Mouse (Mus musculus) testis, adult 2 months (tissue): ENCODE data around the gene Khdc1a. TPM values are rescaled to one million over a fixed set of nuclear protein-coding genes. Genes with fewer than 3 reads are reported as not detected.

ENCODE experiments used
- H3K27ac ChIP-seq: fragments of 200-500 bp; 2 replicates; pipeline ENCODE4 v1.5.1; 2012; ENCODE audit warnings: low read depth, low read length; ENCODE audit not compliant: control insufficient read depth, insufficient read depth
- H3K27me3 ChIP-seq: fragments of 200-500 bp; 2 replicates; pipeline ENCODE4 v1.6.1; 2012; ENCODE audit warnings: mild to moderate bottlenecking, low read length, moderate library complexity; ENCODE audit not compliant: control insufficient read depth, insufficient read depth
- H3K36me3 ChIP-seq: fragments of 200-500 bp; 2 replicates; pipeline ENCODE4 v1.6.1; 2012; ENCODE audit warnings: mild to moderate bottlenecking, low read length; ENCODE audit not compliant: control insufficient read depth, insufficient read depth
- H3K4me1 ChIP-seq: fragments of 200-500 bp; 2 replicates; pipeline ENCODE4 v1.6.1; 2012; ENCODE audit warnings: low read length; ENCODE audit not compliant: control insufficient read depth, insufficient read depth
- H3K4me3 ChIP-seq: fragments of 200-500 bp; 2 replicates; pipeline ENCODE4 v1.5.1; 2012; ENCODE audit warnings: low read depth, mild to moderate bottlenecking, low read length, moderate library complexity, mixed read lengths; ENCODE audit not compliant: control insufficient read depth
- CTCF ChIP-seq: fragments of 200-500 bp; IDR thresholded peaks from 2 replicates; pipeline ENCODE4 v1.5.1; 2012; ENCODE audit warnings: low read depth, mild to moderate bottlenecking, inconsistent platforms, low read length, moderate library complexity; ENCODE audit not compliant: control insufficient read depth, insufficient read depth, insufficient replicate concordance
- POLR2A ChIP-seq: fragments of 200-500 bp; IDR thresholded peaks from 2 replicates; pipeline ENCODE4 v1.6.1; 2012; ENCODE audit warnings: low read depth, mild to moderate bottlenecking, inconsistent platforms, low read length, moderate library complexity; ENCODE audit not compliant: control insufficient read depth
- polyA plus RNA-seq: library from polyadenylated mRNA; depleted of rRNA; stranded (reverse); fragments of >200 nt; gene quantifications from 2 replicates; pipeline ENCODE4 v1.2.3, GENCODE M21; 2012; rRNA removed

Gene Khdc1a
- 0.96 TPM in 1 of 2 replicates, not detected in the other for polyA plus RNA-seq

- TF ChIP-seq POLR2A (no peak), CTCF (no peak)
- Histone ChIP-seq H3K27ac (no peak within 1 kb of the TSS), H3K27me3 (no peaks in the 10 kb centered on the region), H3K4me1 (no peaks in the 10 kb centered on the region), H3K4me3 (no peak within 1 kb of the TSS), H3K36me3 (no peaks in the 10 kb centered on the region)
These were observed at the start of gene Khdc1a for GRCm38 (mm10) chr1:21349341-21349740. TSS of gene Khdc1a (plus strand) at chr1:21349641.

- TF ChIP-seq POLR2A (no peak), CTCF (no peak)
- H3K27me3 ChIP-seq = no peaks in the 10 kb centered on the region
- H3K27ac ChIP-seq = no peak overlapping the region
- H3K4me3 ChIP-seq = no peak overlapping the region
- H3K4me1 ChIP-seq = no peaks in the 10 kb centered on the region
- H3K36me3 ChIP-seq = no peaks in the 10 kb centered on the region
These were observed 49.6 kb upstream of the Khdc1a start for GRCm38 (mm10) chr1:21299826-21300225.

- TF ChIP-seq CTCF (no peak), POLR2A (no peak)
- H3K27ac ChIP-seq = no peak overlapping the region
These were observed 47.8 kb upstream of the Khdc1a start for GRCm38 (mm10) chr1:21301686-21302085.

GRCm38 (mm10) chr1:21304174-21304573, 45.3 kb upstream of the Khdc1a start:
- Histone ChIP-seq H3K27me3 (no peaks in the 10 kb centered on the region), H3K27ac (no peak overlapping the region), H3K4me1 (0 out of 2 replicates have a peak, but pooled peaks cover 2% of the 10 kb centered on the region), H3K36me3 (no peaks in the 10 kb centered on the region), H3K4me3 (no peak overlapping the region)
- no peak for TF ChIP-seq CTCF
- no peak for TF ChIP-seq POLR2A

More at GRCm38 (mm10) chr1:21301686-21302085, 47.8 kb upstream of the Khdc1a start:
- H3K36me3 ChIP-seq = no peaks in the 10 kb centered on the region
- no peaks in the 10 kb centered on the region for H3K27me3 ChIP-seq
- H3K4me3 ChIP-seq = no peak overlapping the region
- 0 out of 2 replicates have a peak, but pooled peaks cover 2% of the 10 kb centered on the region for H3K4me1 ChIP-seq

GRCm38 (mm10) chr1:21304646-21305045, 44.8 kb upstream of the Khdc1a start:
- Histone ChIP-seq H3K27me3 (no peaks in the 10 kb centered on the region), H3K36me3 (no peaks in the 10 kb centered on the region), H3K4me1 (0 out of 2 replicates have a peak, but pooled peaks cover 2% of the 10 kb centered on the region), H3K4me3 (no peak overlapping the region), H3K27ac (0 out of 2 replicates have a peak overlapping the region, but pooled peaks have one; percentile 23)
- no peak for TF ChIP-seq POLR2A
- TF ChIP-seq CTCF = no peak

- Histone ChIP-seq H3K27ac (peak overlapping the region; percentile 44; the same call in 1 of the 2 replicates), H3K4me3 (no peak overlapping the region), H3K4me1 (0 out of 2 replicates have a peak, but pooled peaks cover 2% of the 10 kb centered on the region), H3K36me3 (no peaks in the 10 kb centered on the region), H3K27me3 (no peaks in the 10 kb centered on the region)
- no peak for TF ChIP-seq POLR2A
- TF ChIP-seq CTCF = no peak
These were observed 44.0 kb upstream of the Khdc1a start for GRCm38 (mm10) chr1:21305443-21305842.

GRCm38 (mm10) chr1:21314336-21314735, 35.1 kb upstream of the Khdc1a start:
- H3K27ac ChIP-seq = no peak overlapping the region
- H3K36me3 ChIP-seq = no peaks in the 10 kb centered on the region
- no peaks in the 10 kb centered on the region for H3K27me3 ChIP-seq
- no peak for TF ChIP-seq POLR2A
- TF ChIP-seq CTCF = no peak
- no peak overlapping the region for H3K4me3 ChIP-seq
- no peaks in the 10 kb centered on the region for H3K4me1 ChIP-seq
